Mouse (Mus musculus): ENCODE data around the gene Coro1c. TPM values are rescaled to one million over a fixed set of nuclear protein-coding genes. Genes with fewer than 3 reads are reported as not detected.

Coro1c gene
- total RNA-seq, 2 experiments from 2014 or later = 88.6 to 88.7 TPM

DNA sequence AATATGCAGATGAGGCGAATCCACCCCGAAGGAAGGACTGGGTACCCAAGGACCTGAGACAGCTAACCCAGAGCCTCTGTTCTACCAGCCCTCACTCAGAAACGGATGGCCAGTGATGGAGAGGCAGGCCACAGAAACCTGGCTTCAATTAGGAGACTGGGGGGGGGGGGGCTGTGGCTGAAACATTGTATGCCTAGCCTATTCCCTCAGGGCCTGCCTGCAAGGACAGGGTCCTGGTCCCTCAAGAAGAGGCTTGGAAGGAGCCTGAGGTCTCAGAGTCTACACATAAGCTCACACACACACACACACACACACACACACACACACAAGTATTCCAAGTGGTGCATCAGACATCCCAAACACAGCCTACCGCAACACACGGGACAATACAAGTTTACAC lies 108.9 kb downstream of the Coro1c start:
- no peak for DNase-seq (ENCODE audit: low spot score in 2 of 2)

DNA sequence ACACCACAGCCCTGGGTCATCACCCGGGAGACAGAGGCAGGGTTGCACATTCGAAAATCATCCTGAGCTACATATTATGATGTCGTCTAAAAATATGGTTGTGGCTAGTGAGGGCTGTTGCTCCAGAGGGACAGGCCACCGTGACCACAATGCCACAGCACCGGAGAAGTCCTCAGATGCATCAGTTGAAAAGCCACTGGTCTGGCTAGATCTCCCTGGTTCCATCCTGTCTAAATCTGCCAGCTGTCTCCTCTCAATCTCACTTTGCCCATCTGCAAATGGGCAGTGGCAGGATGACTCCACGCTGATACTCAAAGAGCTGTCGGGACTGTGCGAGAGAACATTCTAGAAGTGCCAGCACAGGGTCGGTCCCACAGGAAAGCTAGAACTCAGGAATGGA lies 110.0 kb downstream of the Coro1c start:
- DNase-seq (ENCODE audit: low spot score in 2 of 2) = no peak

DNA sequence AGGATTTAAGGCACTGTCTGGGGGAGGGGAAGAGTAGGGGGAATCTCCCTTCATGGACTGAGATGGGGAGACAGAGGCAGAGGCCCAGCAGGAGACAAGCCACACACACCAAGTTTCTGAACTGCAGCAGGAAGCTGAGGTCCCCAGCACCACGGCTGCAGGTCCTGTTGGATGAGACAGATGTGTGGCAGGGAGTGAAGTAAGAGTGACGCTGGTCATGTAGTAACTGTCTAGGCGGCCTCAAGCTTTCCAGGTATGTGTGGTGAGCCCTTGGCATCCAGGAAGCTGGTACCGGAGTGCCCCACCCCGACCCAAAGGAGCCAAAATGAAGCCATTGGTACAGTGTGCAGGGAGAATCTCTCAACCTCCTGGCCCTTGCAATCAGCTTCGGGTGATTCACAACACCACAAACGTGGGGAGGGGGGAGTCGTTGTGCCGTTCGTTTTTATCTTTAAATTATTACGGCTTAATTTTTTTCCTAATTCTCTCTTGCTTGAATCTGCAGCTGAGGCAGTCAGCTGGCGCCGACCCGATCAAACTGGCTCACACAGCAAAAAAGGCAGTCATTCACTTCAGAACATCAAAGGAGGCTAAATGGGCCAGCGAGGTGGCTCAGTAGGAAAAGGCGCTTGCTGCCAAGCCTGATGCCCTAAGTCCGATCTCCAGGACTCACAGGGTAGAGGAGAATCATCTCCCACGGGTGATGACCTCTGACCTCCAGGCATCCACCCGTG lies 111.2 kb downstream of the Coro1c start:
- no peak for DNase-seq (ENCODE audit: low spot score in 2 of 2)

GRCm38 (mm10) chr5:113796401-113797148 lies 112.0 kb downstream of the Coro1c start:
- no peak for DNase-seq (ENCODE audit: low spot score in 2 of 2)

Other genes with a start within 250 kb of the Coro1c start
- not detected for gene 1700069L16Rik, start 184.0 kb downstream of the Coro1c start, total RNA-seq (2021)
- 10 to 100 TPM; 13.4 to 14.1 TPM for gene Ficd, start 173.0 kb downstream of the Coro1c start, total RNA-seq (2021)
- gene Sart3, start 136.2 kb downstream of the Coro1c start, total RNA-seq (2021) = 10 to 100 TPM; 48.3 to 49.3 TPM
- gene Iscu, start 136.0 kb downstream of the Coro1c start, total RNA-seq (2021) = 100 to 1,000 TPM; 128 to 132 TPM
- 10 to 100 TPM; 25.9 to 29.0 TPM for gene Tmem119, start 108.2 kb downstream of the Coro1c start, total RNA-seq (2021)
- 10 to 100 TPM; 34.7 to 38.4 TPM for gene Selplg, start 76.1 kb downstream of the Coro1c start, total RNA-seq (2021)
- 10 to 100 TPM; 27.5 to 29.2 TPM for gene Ssh1, start 85.1 kb upstream of the Coro1c start, total RNA-seq (2021)
- not detected for gene Dao, start 94.9 kb upstream of the Coro1c start, total RNA-seq (2021)
- 10 to 100 TPM; 39.9 to 42.2 TPM for gene Usp30, start 156.7 kb upstream of the Coro1c start, total RNA-seq (2021)
- gene Svop, start 182.8 kb upstream of the Coro1c start, total RNA-seq (2021) = 100 to 1,000 TPM; 171 to 176 TPM
- 1 to 10 TPM; 4.6 TPM for gene Alkbh2, start 219.5 kb upstream of the Coro1c start, total RNA-seq (2021)
- 1 to 10 TPM; 2.0 to 2.6 TPM for gene Ung, start 221.6 kb upstream of the Coro1c start, total RNA-seq (2021)
- 1 to 10 TPM; 6.4 to 6.5 TPM for gene Acacb, start 237.8 kb upstream of the Coro1c start, total RNA-seq (2021)

Measured in layer of hippocampus, adult 18-20 months (tissue).